Mouse (Mus musculus) frontal cortex, postnatal 14 days (tissue): ENCODE data around the gene Adra1b.

Source experiments
- DNase-seq, 2 experiments: peaks; one replicate each; pipeline ENCODE4 v3.0.0; 2022; ENCODE audit warnings: low spot score in 2 of 2

The Adra1b gene

DNA sequence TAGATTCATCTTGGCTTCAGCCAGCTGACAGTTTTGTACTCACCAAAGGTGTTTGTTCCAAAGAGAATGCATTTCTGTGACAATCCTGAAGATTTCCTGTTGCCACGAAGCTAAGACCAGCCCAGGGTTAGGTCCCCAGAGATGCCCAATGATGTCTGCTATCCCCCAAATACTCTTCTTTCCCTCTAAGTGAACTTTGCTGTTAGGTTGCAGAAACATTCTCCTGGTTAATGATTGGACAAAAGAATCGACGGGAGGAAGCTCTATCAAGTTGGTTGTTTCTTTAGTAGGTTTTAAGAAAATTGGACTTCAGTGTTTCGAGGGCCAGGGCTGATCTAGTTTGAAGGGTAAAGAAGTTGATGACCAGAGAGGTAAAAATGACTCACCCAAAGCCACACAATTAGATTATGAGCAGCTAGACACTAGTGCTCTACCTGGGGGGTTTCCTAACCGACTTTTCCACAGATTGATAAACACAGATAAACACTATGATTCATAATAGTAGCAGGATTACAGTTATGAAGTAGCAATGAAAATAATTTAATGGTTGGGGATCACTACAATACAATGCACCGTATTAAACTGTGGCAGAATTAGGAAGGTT is at the start of gene Adra1b:
TSS of gene Adra1b (minus strand) at position 160 of the 604 bp plus-strand sequence.
- no peak for DNase-seq

DNA sequence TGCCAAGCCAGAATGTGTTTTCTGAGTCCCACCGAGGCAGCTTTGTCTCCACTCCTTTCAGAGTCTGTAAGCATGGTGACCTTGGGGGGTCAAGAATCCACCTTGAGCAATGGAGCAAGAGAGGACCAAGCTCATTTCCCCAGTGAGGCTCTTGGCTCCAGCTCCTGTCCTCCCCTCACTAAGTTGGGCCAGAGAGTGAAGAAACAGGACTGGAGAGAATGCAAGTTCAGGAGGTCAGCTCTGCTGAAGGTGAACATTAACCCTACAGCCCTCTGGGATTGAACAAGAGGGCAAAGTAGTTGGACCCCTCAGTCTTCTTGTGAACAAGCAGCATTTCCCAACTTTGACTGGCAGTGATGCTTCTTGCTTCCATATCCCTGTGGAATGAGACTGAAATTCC is 49.3 kb upstream of the Adra1b start:
- no peak for DNase-seq

DNA sequence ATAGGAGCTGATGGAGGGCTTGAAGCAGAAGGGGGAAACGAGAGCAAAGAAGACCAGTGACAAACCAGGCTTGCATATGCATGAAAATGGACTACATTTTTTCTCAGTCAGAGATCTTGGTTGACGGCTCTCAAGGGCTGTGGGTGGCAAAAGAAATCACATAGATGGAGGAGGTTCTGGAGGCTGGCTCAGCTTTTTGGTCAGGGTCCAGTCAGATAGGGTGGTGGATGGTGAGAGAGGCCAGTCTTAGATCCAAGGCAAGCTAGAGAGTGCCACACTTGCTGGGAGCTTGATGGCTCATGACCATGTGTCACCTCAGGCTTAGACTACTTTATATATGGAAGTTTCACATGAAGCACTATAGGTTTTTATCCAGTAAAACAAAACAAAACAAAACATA is 42.8 kb upstream of the Adra1b start:
- no peak for DNase-seq

DNA sequence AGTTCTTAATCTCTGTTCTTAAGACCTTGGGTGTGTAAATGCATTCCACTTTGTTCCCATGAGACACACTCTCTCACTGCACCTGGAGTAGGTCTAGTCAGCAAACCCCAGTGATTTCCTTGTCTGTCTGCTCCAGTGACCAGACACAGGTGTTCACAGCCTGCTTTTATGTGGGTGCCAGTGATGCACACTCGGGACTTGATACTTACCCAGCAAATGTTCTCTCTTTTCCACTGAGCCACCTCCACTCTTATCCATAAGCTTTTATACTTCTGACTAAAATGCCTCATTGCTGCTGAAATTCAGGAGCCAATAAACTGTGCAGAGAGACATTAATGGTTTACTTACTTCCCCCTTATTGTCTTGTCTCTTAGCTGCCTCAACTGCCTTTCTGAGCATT is 42.2 kb upstream of the Adra1b start:
- no peak for DNase-seq

DNA sequence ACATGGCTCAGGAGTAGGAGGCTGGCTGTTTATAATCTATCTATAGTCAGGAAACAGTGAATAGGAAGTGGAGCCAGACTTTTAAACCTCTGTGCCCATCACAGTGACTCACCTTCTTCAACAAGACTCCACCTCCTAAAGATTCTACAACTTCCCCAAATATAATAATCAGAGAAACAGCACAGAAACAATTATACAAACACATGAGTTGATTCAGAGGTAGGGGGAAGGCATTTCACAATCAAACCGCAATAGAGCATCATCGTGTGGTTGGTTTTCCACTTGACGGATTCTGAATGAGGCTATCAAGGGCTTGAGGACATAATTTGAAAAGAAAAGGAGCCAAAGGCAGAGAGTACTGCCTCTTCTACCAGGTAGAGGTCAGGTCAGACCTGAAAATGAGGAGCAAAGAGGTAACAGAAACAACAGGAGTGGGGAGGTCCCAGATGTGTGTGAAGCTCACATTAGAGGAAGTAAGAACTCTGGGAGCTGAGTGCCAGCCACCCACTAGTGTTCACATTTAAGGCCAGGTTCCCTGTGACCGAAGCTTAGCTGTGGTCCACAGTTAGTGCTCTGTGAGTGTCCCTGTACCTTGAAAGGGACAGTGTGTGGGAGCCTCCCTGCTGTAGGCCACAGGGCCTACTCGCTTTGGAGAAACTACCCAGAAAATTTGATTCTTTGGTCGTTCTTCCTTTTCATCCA is 39.6 kb upstream of the Adra1b start:
- DNase-seq = no peak

- no peak for DNase-seq
Measured at GRCm38 (mm10) chr11:43936023-43936422, 35.0 kb upstream of the Adra1b start.

- no peak for DNase-seq
Measured at GRCm38 (mm10) chr11:43933480-43933879, 32.5 kb upstream of the Adra1b start.

- DNase-seq = no peak
Measured at GRCm38 (mm10) chr11:43933000-43933399, 32.0 kb upstream of the Adra1b start.

DNA sequence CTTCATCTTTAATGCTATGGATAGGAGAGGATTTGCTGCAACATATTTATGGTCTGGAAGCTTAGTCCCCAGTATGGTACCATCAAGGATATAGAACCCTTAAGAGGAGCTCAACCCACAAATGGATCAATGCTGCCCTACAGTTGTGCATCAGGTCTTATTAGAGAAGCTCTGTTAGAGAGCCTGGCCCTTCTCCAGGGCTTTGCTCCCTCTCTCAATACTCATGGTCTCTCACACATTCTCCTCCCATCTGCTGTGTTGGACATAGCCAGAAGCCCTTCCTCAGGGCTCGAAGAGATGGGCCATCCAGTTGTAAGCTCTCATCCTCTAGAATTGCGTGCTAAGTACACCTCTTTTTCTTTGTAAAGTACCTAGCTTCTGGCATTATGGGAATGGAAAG is 29.2 kb upstream of the Adra1b start:
- DNase-seq = no peak

DNA sequence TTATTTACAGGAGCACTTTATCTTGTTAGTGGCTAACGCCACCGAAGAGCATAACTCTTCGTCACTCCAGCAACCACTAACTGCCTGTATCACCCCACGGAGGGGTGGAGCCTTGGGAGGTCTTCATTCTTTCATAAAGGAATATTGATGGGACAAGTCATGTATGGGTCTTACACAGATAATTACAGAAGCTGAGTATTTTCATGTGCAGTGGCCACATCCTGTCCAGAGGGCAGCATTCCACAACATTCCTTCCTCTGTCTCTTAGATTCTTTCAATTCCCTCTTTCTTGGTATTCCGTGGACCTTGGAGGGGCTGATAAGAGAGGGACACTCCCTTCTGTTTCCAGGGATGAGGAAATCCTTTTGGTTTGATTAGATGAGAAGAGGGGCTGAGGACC is 28.7 kb upstream of the Adra1b start:
- DNase-seq = no peak

GRCm38 (mm10) chr11:43929178-43929577 is 28.2 kb upstream of the Adra1b start:
- no peak for DNase-seq

DNA sequence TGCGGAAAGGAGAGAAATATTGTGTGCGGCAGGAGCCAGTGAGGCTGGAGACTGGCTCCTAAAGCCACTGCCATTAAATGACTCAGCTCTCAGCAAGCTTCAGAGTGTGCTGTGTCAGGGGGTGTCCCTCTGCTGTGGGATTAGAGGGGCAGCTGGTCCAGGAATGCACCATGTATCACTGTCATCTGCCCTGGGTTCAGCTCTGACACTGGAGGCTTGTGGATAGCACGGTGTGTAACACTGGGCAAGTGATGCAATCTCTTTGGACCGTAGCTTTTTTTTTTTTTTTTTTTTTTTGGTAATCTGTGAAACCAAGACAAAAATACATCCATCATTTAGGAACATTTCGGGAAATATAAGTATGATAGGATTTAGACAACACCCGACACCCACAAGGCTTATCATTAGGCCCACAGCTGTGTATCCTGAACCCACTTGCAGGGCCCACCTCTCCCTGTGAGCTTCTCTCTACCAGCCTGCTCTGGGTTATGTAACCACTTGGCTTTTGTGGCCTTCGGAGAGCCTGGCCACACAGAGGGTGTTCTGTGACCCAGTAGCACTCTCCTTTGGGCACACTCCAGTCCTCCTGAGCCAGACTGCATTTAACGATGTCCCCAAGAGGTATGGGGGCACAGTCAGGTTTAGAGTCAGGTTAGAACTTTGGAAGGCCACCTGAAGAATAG is 26.3 kb upstream of the Adra1b start:
- DNase-seq = no peak

DNA sequence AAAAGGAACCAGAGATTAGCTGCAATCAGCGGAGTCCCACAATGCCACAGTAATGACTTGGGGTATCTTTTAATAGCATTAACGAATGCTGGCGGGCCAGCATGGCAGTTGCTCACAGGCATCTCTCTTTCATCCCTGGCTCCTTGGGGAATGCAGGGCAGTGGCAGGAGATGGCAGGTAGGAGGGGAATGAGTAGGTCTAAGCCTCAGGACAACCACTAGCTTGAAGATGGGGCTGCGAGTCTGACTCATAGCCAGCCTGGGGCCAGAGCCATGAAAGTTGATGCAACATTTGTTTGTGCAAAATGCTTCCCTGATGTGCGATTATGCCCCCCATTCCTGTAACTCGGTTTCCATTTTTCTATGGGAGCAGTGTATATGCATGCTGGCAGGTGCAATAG is 25.2 kb upstream of the Adra1b start:
- no peak for DNase-seq

DNA sequence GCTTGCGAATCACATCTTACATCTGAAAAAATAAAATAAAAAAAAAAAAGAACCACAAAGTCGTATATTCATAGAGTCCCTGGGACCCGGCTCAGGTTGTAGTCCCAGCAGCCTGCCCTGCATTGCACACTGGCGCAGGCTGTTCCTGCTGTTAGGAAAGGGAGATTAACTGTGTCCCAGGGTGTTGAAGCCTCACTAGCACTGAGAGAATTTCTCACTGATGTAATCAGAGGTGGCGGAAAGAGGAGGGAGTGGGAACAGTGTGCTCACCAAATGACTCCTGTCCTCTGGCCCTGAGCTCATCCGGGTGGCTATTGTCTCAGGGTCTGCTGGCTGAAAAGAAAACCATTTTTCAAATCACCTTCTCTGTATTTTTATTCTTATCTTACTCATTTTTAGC is 24.6 kb upstream of the Adra1b start:
- no peak for DNase-seq

DNA sequence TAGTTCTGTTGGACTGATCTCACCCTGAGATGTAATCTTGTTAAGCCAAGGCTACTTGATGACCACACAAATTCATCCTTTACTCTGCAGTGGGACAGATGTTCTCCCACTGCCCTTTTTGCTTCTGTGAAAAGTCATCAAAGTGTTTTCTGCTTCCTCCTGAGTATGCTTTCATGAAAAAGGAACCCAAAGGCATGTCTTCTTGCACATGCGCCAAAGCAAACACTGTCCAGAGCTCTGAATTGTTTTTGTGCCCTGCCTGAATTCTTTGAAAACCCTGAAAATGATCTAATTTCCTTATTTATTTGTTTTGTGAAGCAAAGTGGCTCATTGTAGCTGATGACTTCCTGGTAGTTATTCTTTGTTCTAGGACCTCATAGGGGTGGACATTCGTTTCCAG is 20.7 kb upstream of the Adra1b start:
- no peak for DNase-seq

DNA sequence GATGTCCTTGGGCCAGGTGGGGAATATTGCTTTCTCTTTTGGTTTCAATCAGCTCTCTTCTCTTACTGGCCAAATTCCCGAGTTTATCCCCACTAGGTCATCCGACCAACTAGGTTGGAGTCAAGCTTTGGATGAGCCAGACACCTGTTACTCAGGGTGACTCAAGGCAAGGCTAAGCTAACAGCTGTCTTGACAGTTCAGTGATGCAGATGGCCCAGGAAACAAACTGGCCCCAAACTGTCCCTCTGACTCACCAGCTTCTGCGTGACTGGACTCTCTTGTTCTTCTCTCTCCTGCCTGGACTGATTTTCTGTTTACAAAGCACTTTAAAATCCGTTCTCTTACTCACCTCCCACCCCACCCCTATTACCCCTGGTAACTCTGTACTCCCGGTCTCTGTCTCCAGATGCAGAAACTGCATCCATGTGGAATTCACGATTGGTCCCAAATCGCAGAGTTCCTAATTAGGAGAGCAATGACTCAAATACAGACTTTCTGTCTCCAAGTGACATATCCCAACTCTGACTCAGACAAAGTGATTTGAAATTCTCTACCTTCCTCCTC is 18.6 kb upstream of the Adra1b start:
- no peak for DNase-seq

DNA sequence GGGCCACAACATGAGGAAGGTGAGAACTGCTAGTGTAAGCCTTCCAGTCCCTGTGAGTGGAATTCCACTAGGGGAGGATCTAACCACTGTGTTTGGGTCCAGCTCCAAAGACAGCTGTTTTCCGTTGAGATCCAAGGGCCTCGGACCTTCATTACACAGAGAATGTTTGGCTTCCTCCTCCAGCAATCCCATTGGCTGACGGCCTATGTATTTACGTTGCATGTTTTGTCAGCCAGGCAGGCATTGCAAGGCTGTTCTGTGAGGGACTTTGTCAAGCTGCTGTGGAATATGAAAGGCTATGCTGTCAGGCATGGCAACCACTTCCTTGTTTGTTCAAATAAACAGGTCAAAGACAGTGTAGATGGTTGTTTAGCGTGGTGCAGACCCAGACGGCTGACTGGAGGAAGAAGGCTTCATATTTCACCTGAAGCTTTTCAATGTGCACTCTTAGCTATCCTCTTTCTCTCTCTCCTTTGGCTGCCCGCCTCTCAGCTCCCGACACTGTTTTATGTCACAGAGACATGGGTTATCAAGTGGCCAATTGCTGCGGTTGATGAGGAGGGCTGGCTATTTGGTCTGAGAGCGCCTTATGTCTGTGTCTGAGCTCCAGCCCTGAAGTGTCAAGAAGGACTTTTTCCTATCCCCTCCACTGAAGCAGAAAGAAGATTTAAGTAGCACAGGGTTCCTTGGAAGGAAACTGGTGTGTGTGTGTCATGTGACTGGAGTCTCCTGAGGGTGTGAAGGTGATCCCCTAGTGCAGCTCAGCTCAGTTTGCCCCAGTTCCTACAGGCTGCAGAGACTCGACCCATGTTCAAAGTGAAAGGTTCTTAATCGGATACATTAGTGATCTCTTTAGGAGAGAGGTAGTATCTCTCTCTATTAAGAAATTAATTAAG is 13.8 kb upstream of the Adra1b start:
- DNase-seq = no peak

DNA sequence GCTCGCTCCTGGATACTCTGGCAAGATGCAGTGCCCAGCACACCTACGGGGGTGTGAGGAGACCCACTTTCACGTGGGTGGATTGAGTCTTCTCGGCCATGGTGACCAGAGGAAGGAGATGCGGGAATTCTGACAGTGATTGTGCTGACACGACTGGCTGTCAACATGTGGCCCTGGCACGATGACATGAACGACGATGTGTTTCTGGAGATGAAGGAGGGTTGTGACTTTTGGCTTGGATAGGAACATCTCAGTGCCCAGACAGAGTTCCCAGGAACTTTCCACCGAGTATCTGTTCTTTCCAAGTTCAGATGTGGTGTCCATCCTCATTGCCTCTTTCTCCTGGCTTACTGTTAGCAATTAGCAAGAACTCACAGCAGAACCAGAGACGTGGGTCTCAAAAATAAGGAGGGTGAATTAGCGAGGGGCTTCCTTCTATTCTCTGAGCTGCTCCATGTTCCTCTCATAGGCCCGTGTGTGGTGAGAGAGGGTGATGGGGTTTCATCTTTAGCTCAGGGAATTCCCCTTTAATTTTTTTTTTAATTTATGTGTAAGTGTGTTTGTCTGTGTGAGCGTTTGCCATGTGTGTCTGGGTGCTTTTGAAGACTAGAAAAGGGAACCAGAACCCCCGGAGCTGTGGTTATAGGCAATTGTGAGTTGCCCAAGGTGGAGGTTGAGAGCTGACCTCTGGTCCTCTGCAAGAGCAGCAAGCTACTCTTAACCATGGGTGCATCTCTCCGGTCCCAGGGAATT is 11.3 kb upstream of the Adra1b start:
- DNase-seq = no peak

- no peak for DNase-seq
Measured at GRCm38 (mm10) chr11:43911646-43912045, 10.6 kb upstream of the Adra1b start.

DNA sequence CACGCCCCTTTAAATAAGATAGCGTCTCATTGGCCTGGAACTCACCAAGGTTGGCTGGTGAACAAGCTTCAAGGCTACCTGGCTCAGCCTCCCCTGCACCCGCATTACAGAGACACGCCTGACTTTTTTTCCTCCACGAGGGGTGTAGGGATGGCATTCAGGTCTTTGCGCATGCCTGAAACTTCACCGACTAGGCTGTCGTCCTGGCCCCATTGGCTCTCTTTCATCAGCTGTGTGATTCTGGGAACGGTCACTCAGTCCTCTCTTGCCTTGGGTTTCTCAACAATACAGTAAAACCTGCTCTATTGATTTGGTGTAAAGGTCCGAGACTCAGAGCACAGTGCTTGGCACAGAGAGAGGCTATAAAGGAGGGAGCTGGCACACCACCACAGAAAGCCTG is 2.3 kb upstream of the Adra1b start:
- DNase-seq = no peak

- DNase-seq = no peak
Measured at GRCm38 (mm10) chr11:43899696-43900095, 1.3 kb downstream of the Adra1b start.
